Mouse (Mus musculus) monocyte, adult 5-6 weeks (primary cell): ENCODE data around the gene Gadd45gip1. TPM values are rescaled to one million over a fixed set of nuclear protein-coding genes. Genes with fewer than 3 reads are reported as not detected.

Experiments used
- total RNA-seq: library from RNA; stranded (forward); fragments of 200-1000, 200-491, 200-594 nt; gene quantifications from 3 replicates; pipeline ENCODE4 v1.2.3, GENCODE M21; 2017

Gene Gadd45gip1
- total RNA-seq, 1 experiment from 2014 or later: 10.0 TPM

Other genes with a start within 250 kb of the Gadd45gip1 start
- gene Ier2, start 168.7 kb upstream of the Gadd45gip1 start, total RNA-seq: 92.1 to 198 TPM (median 119 TPM) in 3 replicates
- gene Trmt1, start 145.2 kb upstream of the Gadd45gip1 start, total RNA-seq: 40.1 to 46.6 TPM (median 44.7 TPM) in 3 replicates
- gene Nacc1, start 143.7 kb upstream of the Gadd45gip1 start, total RNA-seq: 29.0 to 50.5 TPM (median 36.3 TPM) in 3 replicates
- 41.7 to 46.2 TPM (median 45.0 TPM) in 3 replicates for gene Lyl1, start 130.1 kb upstream of the Gadd45gip1 start, total RNA-seq
- 6.4 to 8.9 TPM (median 8.2 TPM) in 3 replicates for gene G430095P16Rik, start 108.5 kb upstream of the Gadd45gip1 start, total RNA-seq
- 8.1 to 16.7 TPM (median 9.9 TPM) in 3 replicates for gene Nfix, start 31.2 kb upstream of the Gadd45gip1 start, total RNA-seq
- gene Dand5, start 8.7 kb upstream of the Gadd45gip1 start, total RNA-seq: 3.6 to 4.0 TPM (median 3.8 TPM) in 3 replicates
- gene Rad23a, start 9.1 kb downstream of the Gadd45gip1 start, total RNA-seq: 31.6 to 37.2 TPM (median 34.2 TPM) in 3 replicates
- gene Calr, start 15.4 kb downstream of the Gadd45gip1 start, total RNA-seq: 1,036 to 1,300 TPM (median 1,079 TPM) in 3 replicates
- gene Farsa, start 25.5 kb downstream of the Gadd45gip1 start, total RNA-seq: 32.5 to 56.1 TPM (median 35.3 TPM) in 3 replicates
- 2.9 to 13.7 TPM (median 7.4 TPM) in 3 replicates for gene Syce2, start 40.6 kb downstream of the Gadd45gip1 start, total RNA-seq
- gene Gcdh, start 62.4 kb downstream of the Gadd45gip1 start, total RNA-seq: 16.8 to 25.3 TPM (median 18.7 TPM) in 3 replicates
- gene Klf1, start 70.4 kb downstream of the Gadd45gip1 start, total RNA-seq: not detected in 3 replicates
- gene Dnase2a, start 77.0 kb downstream of the Gadd45gip1 start, total RNA-seq: 24.4 to 37.4 TPM (median 29.6 TPM) in 3 replicates
- 0.11 TPM in 1 of 3 replicates, not detected in the others for gene Mast1, start 105.8 kb downstream of the Gadd45gip1 start, total RNA-seq
- not detected in 3 replicates for gene Rtbdn, start 115.5 kb downstream of the Gadd45gip1 start, total RNA-seq
- not detected in 3 replicates for gene Gm49661, start 137.9 kb downstream of the Gadd45gip1 start, total RNA-seq
- gene Prdx2, start 138.1 kb downstream of the Gadd45gip1 start, total RNA-seq: 153 to 207 TPM (median 196 TPM) in 3 replicates
- 43.9 to 58.8 TPM (median 58.1 TPM) in 3 replicates for gene Rnaseh2a, start 138.2 kb downstream of the Gadd45gip1 start, total RNA-seq
- 405 to 735 TPM (median 444 TPM) in 3 replicates for gene Junb, start 147.2 kb downstream of the Gadd45gip1 start, total RNA-seq
- 4.2 to 8.7 TPM (median 4.5 TPM) in 3 replicates for gene Hook2, start 159.1 kb downstream of the Gadd45gip1 start, total RNA-seq
- not detected in 3 replicates for gene Best2, start 183.0 kb downstream of the Gadd45gip1 start, total RNA-seq
- 24.0 to 47.3 TPM (median 36.2 TPM) in 3 replicates for gene Asna1, start 193.8 kb downstream of the Gadd45gip1 start, total RNA-seq
- gene Trir, start 195.3 kb downstream of the Gadd45gip1 start, total RNA-seq: 260 to 294 TPM (median 276 TPM) in 3 replicates
- 12.0 to 27.9 TPM (median 18.3 TPM) in 3 replicates for gene Tnpo2, start 205.4 kb downstream of the Gadd45gip1 start, total RNA-seq
- 2.6 to 3.6 TPM (median 3.0 TPM) in 3 replicates for gene Fbxw9, start 228.5 kb downstream of the Gadd45gip1 start, total RNA-seq
- not detected in 3 replicates for gene Gm5741, start 236.5 kb downstream of the Gadd45gip1 start, total RNA-seq
- gene Dhps, start 240.2 kb downstream of the Gadd45gip1 start, total RNA-seq: 35.9 to 75.4 TPM (median 50.0 TPM) in 3 replicates
- gene Wdr83os, start 249.2 kb downstream of the Gadd45gip1 start, total RNA-seq: 22.4 to 29.9 TPM (median 24.3 TPM) in 3 replicates
- gene Wdr83, start 249.8 kb downstream of the Gadd45gip1 start, total RNA-seq: 8.9 to 13.6 TPM (median 13.4 TPM) in 3 replicates